ENCODE assay signal across 24 mouse cellular contexts in the genomic region with DNA sequence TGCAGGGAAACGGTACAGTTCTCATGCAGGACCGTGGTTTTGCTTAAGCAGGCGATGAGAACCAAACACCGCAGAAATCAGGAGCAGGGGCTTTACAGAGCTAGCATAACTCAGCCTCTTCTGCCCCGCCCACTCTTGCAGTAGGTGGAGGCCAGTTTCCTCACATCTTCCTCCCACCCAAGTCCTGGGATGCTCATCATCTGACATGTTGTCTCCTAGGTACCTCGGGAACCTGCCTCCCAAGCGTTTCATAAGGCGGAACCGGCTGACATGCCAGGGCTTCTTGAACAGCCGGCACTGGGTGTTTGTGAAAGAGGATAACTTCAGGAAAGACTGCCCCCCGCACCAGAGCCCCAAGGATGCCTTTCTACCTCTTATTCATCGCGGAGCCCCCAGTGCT. TPM values are rescaled to one million over a fixed set of nuclear protein-coding genes. Genes with fewer than 3 reads are reported as not detected.
DNase-seq lines count a peak whose midpoint lies in the region; ATAC-seq and TF ChIP-seq lines count a peak whose summit lies in the region.
"Had no signal": no experiment of that assay in that cellular context is flagged by ENCODE, and none has a peak within 500 bp of the region (broad histone marks: within the 10 kb centered on the region; RNA-seq: fewer than 3 reads in every experiment).

No protein-coding gene starts in this region.

- no peaks in the 10 kb centered on the region for H3K36me3 ChIP-seq in embryonic facial prominence, embryonic 14.5 days (ENCODE audit: control insufficient read depth, insufficient read depth, low read length)
- H3K36me3 ChIP-seq in embryonic facial prominence, embryonic 10.5 days (replicated peaks): no peaks in the 10 kb centered on the region
- H3K36me3 ChIP-seq in limb, embryonic 10.5 days: no peaks in the 10 kb centered on the region
- H3K36me3 ChIP-seq in midbrain, postnatal 0 days (ENCODE audit: insufficient read depth, low read length): no peaks in the 10 kb centered on the region
- H3K36me3 ChIP-seq: forebrain, embryonic 15.5 days; heart, embryonic 12.5 days; hindbrain, embryonic 12.5 days had no signal

- peaks cover 9% of the 10 kb centered on the region; the same call in 1 of the 2 replicates for H3K4me1 ChIP-seq in embryonic facial prominence, embryonic 14.5 days (ENCODE audit: control insufficient read depth, insufficient read depth, low read length)
- H3K4me1 ChIP-seq in embryonic facial prominence, embryonic 10.5 days: no peaks in the 10 kb centered on the region
- peaks cover 18% of the 10 kb centered on the region for H3K4me1 ChIP-seq in limb, embryonic 10.5 days
- no peaks in the 10 kb centered on the region for H3K4me1 ChIP-seq in midbrain, postnatal 0 days (ENCODE audit: insufficient read depth, low read length)
- H3K4me1 ChIP-seq: forebrain, embryonic 15.5 days; hindbrain, embryonic 12.5 days had no signal

- H3K27ac ChIP-seq in embryonic facial prominence, embryonic 14.5 days (replicated peaks; ENCODE audit: low read depth, low read length): no peak overlapping the region
- no peak overlapping the region for H3K27ac ChIP-seq in embryonic facial prominence, embryonic 10.5 days (replicated peaks)
- 0 out of 2 replicates have a peak overlapping the region, but pooled peaks have one; percentile 16 for H3K27ac ChIP-seq in limb, embryonic 10.5 days
- no peak overlapping the region for H3K27ac ChIP-seq in midbrain, postnatal 0 days (ENCODE audit: low read depth, low read length)
- H3K27ac ChIP-seq: forebrain, embryonic 15.5 days; hindbrain, embryonic 12.5 days had no signal

- no peak overlapping the region for H3K9ac ChIP-seq in embryonic facial prominence, embryonic 14.5 days (ENCODE audit: low read depth, low read length)
- no peak overlapping the region for H3K9ac ChIP-seq in midbrain, postnatal 0 days (replicated peaks; ENCODE audit: low read length, poor library complexity, severe bottlenecking)
- H3K9ac ChIP-seq: forebrain, embryonic 15.5 days; heart, embryonic 12.5 days; hindbrain, embryonic 12.5 days had no signal

- no peaks in the 10 kb centered on the region for H3K9me3 ChIP-seq in embryonic facial prominence, embryonic 14.5 days (ENCODE audit: control insufficient read depth, low read length)
- no peaks in the 10 kb centered on the region for H3K9me3 ChIP-seq in embryonic facial prominence, embryonic 10.5 days
- H3K9me3 ChIP-seq in limb, embryonic 10.5 days (replicated peaks): no peaks in the 10 kb centered on the region
- no peaks in the 10 kb centered on the region for H3K9me3 ChIP-seq in midbrain, postnatal 0 days (ENCODE audit: low read length)
- H3K9me3 ChIP-seq: forebrain, embryonic 15.5 days; heart, embryonic 12.5 days; hindbrain, embryonic 12.5 days had no signal

- no peak for ATAC-seq in embryonic facial prominence, embryonic 14.5 days (ENCODE audit: low read depth)
- no peak for ATAC-seq in midbrain, postnatal 0 days (ENCODE audit: low FRiP score)
- ATAC-seq: forebrain, embryonic 15.5 days; hindbrain, embryonic 16.5 days; inflammation-experienced regulatory T-cells, adult 6 months; Patski had no signal

- no peaks in the 10 kb centered on the region for H3K27me3 ChIP-seq in embryonic facial prominence, embryonic 14.5 days (replicated peaks; ENCODE audit: control insufficient read depth, insufficient read depth, low read length)
- H3K27me3 ChIP-seq in embryonic facial prominence, embryonic 10.5 days (replicated peaks; ENCODE audit: low read depth, poor library complexity, severe bottlenecking): no peaks in the 10 kb centered on the region
- H3K27me3 ChIP-seq in limb, embryonic 10.5 days (ENCODE audit: low read depth, poor library complexity, severe bottlenecking): no peaks in the 10 kb centered on the region
- H3K27me3 ChIP-seq in midbrain, postnatal 0 days (ENCODE audit: insufficient read depth, low read length): no peaks in the 10 kb centered on the region
- H3K27me3 ChIP-seq: forebrain, embryonic 15.5 days; hindbrain, embryonic 12.5 days; Patski had no signal

- 65% methylated on average over 13 of the region's 13 CpGs for WGBS in embryonic facial prominence, embryonic 14.5 days
- WGBS in embryonic facial prominence, embryonic 10.5 days: 83% methylated on average over 13 of the region's 13 CpGs
- WGBS in limb, embryonic 10.5 days: 84% methylated on average over 13 of the region's 13 CpGs
- WGBS in midbrain, postnatal 0 days: 79% methylated on average over 13 of the region's 13 CpGs

- H3K4me2 ChIP-seq in embryonic facial prominence, embryonic 14.5 days (ENCODE audit: low read depth, low read length): no peak overlapping the region
- H3K4me2 ChIP-seq in midbrain, postnatal 0 days (ENCODE audit: low read depth, low read length, poor library complexity, severe bottlenecking): no peak overlapping the region
- H3K4me2 ChIP-seq: forebrain, embryonic 15.5 days; heart, embryonic 12.5 days; hindbrain, embryonic 12.5 days had no signal

- H3K4me3 ChIP-seq in embryonic facial prominence, embryonic 14.5 days (ENCODE audit: low read depth, low read length): no peak overlapping the region
- no peak overlapping the region for H3K4me3 ChIP-seq in embryonic facial prominence, embryonic 10.5 days
- no peak overlapping the region for H3K4me3 ChIP-seq in limb, embryonic 10.5 days
- no peak overlapping the region for H3K4me3 ChIP-seq in midbrain, postnatal 0 days (ENCODE audit: low read depth, low read length)
- H3K4me3 ChIP-seq: forebrain, embryonic 15.5 days; heart, embryonic 12.5 days; hindbrain, embryonic 12.5 days had no signal

- intact Hi-C loops in left cerebral cortex, postnatal 10 days (cut with DNase I): no loop called here

- no peak for TF ChIP-seq CTCF in midbrain, postnatal 0 days (IDR thresholded peaks at IDR 0.05)

- peak; percentile 7 for DNase-seq in embryonic facial prominence, embryonic 14.5 days (ENCODE audit: low spot score)
- DNase-seq in embryonic facial prominence, embryonic 10.5 days (ENCODE audit: low spot score): no peak
- peak; percentile 10 to 29 for DNase-seq in left cerebral cortex, adult 8-10 months (ENCODE audit: low spot score in 2 of 2)
- DNase-seq in left cerebral cortex, postnatal 10 days (ENCODE audit: extremely low spot score in 1 of 2, low spot score in 2 of 2): no peak
- DNase-seq in A20 (ENCODE audit: low read depth, low spot score): peak; percentile 36
- no peak for DNase-seq in limb, embryonic 10.5 days (ENCODE audit: low spot score)
- DNase-seq in midbrain, postnatal 0 days (ENCODE audit: low spot score): no peak
- DNase-seq: adrenal gland, adult 2 months; adrenal gland, postnatal 25 days; cerebellum, adult 2 months; cerebellum, postnatal 10 days; gastrocnemius, postnatal 14 days; heart, postnatal 36 days had no signal

RNA-seq across cellular contexts. Expression of gene Fam47e, which starts 7.1 kb away (rescaled TPM):
- polyA plus RNA-seq in embryonic facial prominence, embryonic 14.5 days (2014; fragmentation: Nextera tagmentation; extraction: Ambion mirVana): 0.71 and 2.3 TPM in 2 replicates
- not detected in 2 replicates for polyA plus RNA-seq in embryonic facial prominence, embryonic 10.5 days (2016; fragmentation: Nextera tagmentation; extraction: Ambion mirVana)
- 1 to 10 TPM in 1 of 4 experiments, under 1 TPM in 2, not detected in 1; 0.63 to 1.0 (median 0.68) TPM for total RNA-seq in left cerebral cortex, adult 8-10 months (2022)
- total RNA-seq in left cerebral cortex, postnatal 10 days (2021): under 1 TPM in 1 of 2 experiments, not detected in 1; 0.55 TPM
- polyA plus RNA-seq in limb, embryonic 10.5 days (2016; fragmentation: Nextera tagmentation; extraction: Ambion mirVana): not detected in 2 replicates
- 1.2 and 1.9 TPM in 2 replicates for total RNA-seq in midbrain, postnatal 0 days (2014; rRNA removed)
- 1.5 and 1.7 TPM in 2 replicates for polyA plus RNA-seq in midbrain, postnatal 0 days (2015; fragmentation: Nextera tagmentation; extraction: Ambion mirVana)
- total RNA-seq: adrenal gland, adult 2 months; adrenal gland, postnatal 25 days; gastrocnemius, adult 18-20 months; gastrocnemius, postnatal 14 days; heart, adult 8-10 months; heart, postnatal 36 days had no signal
- polyA plus RNA-seq: adrenal gland, adult 2 months; C2C12; embryonic facial prominence, embryonic 11.5 days; forebrain, embryonic 11.5 days; heart, embryonic 12.5 days; hindbrain, embryonic 12.5 days; inflammation-experienced regulatory T-cells, adult 6 months; Patski had no signal

RNA-seq across cellular contexts. Expression of gene Stbd1, which starts 40.8 kb away (rescaled TPM):
- polyA plus RNA-seq in embryonic facial prominence, embryonic 14.5 days (2014; fragmentation: Nextera tagmentation; extraction: Ambion mirVana): 48.2 and 68.2 TPM in 2 replicates
- 6.3 and 7.7 TPM in 2 replicates for polyA plus RNA-seq in embryonic facial prominence, embryonic 10.5 days (2016; fragmentation: Nextera tagmentation; extraction: Ambion mirVana)
- 1 to 10 TPM in 2 of 4 experiments, under 1 TPM in 2; 0.78 to 1.3 (median 1.0) TPM for total RNA-seq in left cerebral cortex, adult 8-10 months (2022)
- 1 to 10 TPM in 1 of 2 experiments, under 1 TPM in 1; 0.73 to 1.5 TPM for total RNA-seq in left cerebral cortex, postnatal 10 days (2021)
- 7.9 and 8.6 TPM in 2 replicates for polyA plus RNA-seq in limb, embryonic 10.5 days (2016; fragmentation: Nextera tagmentation; extraction: Ambion mirVana)
- total RNA-seq in midbrain, postnatal 0 days (2014; rRNA removed): 2.2 and 2.5 TPM in 2 replicates
- 3.7 and 4.7 TPM in 2 replicates for polyA plus RNA-seq in midbrain, postnatal 0 days (2015; fragmentation: Nextera tagmentation; extraction: Ambion mirVana)

RNA-seq across cellular contexts. Expression of gene Scarb2, which starts 55.4 kb away (rescaled TPM):
- 11.4 and 11.5 TPM in 2 replicates for polyA plus RNA-seq in embryonic facial prominence, embryonic 14.5 days (2014; fragmentation: Nextera tagmentation; extraction: Ambion mirVana)
- polyA plus RNA-seq in embryonic facial prominence, embryonic 10.5 days (2016; fragmentation: Nextera tagmentation; extraction: Ambion mirVana): 7.1 and 7.6 TPM in 2 replicates
- 100 to 1,000 TPM in 3 of 4 experiments, 10 to 100 TPM in 1; 97.5 to 104 (median 102) TPM for total RNA-seq in left cerebral cortex, adult 8-10 months (2022)
- 10 to 100 TPM; 90.0 to 92.6 TPM for total RNA-seq in left cerebral cortex, postnatal 10 days (2021)
- polyA plus RNA-seq in limb, embryonic 10.5 days (2016; fragmentation: Nextera tagmentation; extraction: Ambion mirVana): 5.7 and 7.2 TPM in 2 replicates
- total RNA-seq in midbrain, postnatal 0 days (2014; rRNA removed): 139 and 160 TPM in 2 replicates
- polyA plus RNA-seq in midbrain, postnatal 0 days (2015; fragmentation: Nextera tagmentation; extraction: Ambion mirVana): 23.8 and 25.3 TPM in 2 replicates

Comparison
In these comparisons a context has a peak if more than half of its experiments do, and no peak if none do; other contexts are left out.
1. DNase-seq: peak in embryonic facial prominence, embryonic 14.5 days (single experiment), left cerebral cortex, adult 8-10 months (2 of 2) and A20 (single experiment); none in embryonic facial prominence, embryonic 10.5 days (single experiment), left cerebral cortex, postnatal 10 days (0 of 2), limb, embryonic 10.5 days (single experiment) and midbrain, postnatal 0 days (single experiment).